Mouse (Mus musculus) CH12.LX (cell line): ENCODE measurements at regions not wholly inside any gene's neighbourhood (a gene's known extent, or its start where the extent isn't known, plus 50 kb on each side); places are given as distances from the start of the nearest gene placed in this dataset.

ENCODE experiments used
- DNase-seq: peaks from one replicate; pipeline ENCODE4 v3.0.0-alpha.2; 2013; ENCODE audit errors: extremely low read depth
- H3K27ac ChIP-seq: 2 replicates; pipeline ENCODE4 v1.5.1; 2012; ENCODE audit warnings: low read depth, mild to moderate bottlenecking, control low read depth, moderate library complexity; ENCODE audit not compliant: insufficient read depth
- H3K27me3 ChIP-seq: replicated peaks from 2 replicates; pipeline ENCODE3; 2012; ENCODE audit warnings: inconsistent platforms
- H3K36me3 ChIP-seq, 2 experiments: replicated peaks in 1 of 2; 2 replicates each; pipeline versions ENCODE3 to v1.6.1; 2012; ENCODE audit warnings: inconsistent platforms in 1 of 2, low read length in 1 of 2, mild to moderate bottlenecking in 1 of 2, mixed read lengths in 1 of 2, moderate library complexity in 1 of 2; ENCODE audit not compliant: control insufficient read depth in 1 of 2, insufficient read depth in 1 of 2
- H3K4me1 ChIP-seq, 2 experiments: 2 replicates each; pipeline ENCODE4 v1.6.1; 2012; ENCODE audit warnings: inconsistent platforms in 1 of 2, moderate library complexity in 1 of 2; ENCODE audit not compliant: insufficient read depth in 2 of 2, control insufficient read depth in 1 of 2
- H3K4me2 ChIP-seq: 2 replicates; pipeline ENCODE4 v1.6.1; 2012; ENCODE audit warnings: low read depth, mild to moderate bottlenecking, control low read depth; ENCODE audit not compliant: poor library complexity, insufficient read depth, severe bottlenecking
- H3K4me3 ChIP-seq, 3 experiments: fragments of 150-350 bp in 1 of 3; sonication (generic) in 1 of 3; replicated peaks in 1 of 3; 2 replicates each; pipeline versions ENCODE3 to v1.5.1; 2011 to 2012; ENCODE audit warnings: low read depth in 2 of 3, low read length in 2 of 3, mild to moderate bottlenecking in 2 of 3, moderate library complexity in 2 of 3, control low read depth in 1 of 3, improper control_type of control experiment in 1 of 3, inconsistent platforms in 1 of 3, mixed read lengths in 1 of 3; ENCODE audit not compliant: poor library complexity in 1 of 3
- H3K79me2 ChIP-seq: replicated peaks from 2 replicates; pipeline ENCODE4 v1.6.1; 2012; ENCODE audit warnings: mild to moderate bottlenecking, moderate library complexity; ENCODE audit not compliant: control insufficient read depth, poor library complexity, insufficient read depth, severe bottlenecking; ENCODE audit errors: extremely low read depth
- H3K9ac ChIP-seq: 2 replicates; pipeline ENCODE4 v1.6.1; 2012; ENCODE audit warnings: low read depth, mild to moderate bottlenecking, control low read depth, moderate library complexity; ENCODE audit not compliant: insufficient read depth
- H3K9me3 ChIP-seq: replicated peaks from 2 replicates; pipeline ENCODE3; 2012; ENCODE audit warnings: low read length, inconsistent platforms, mixed read lengths
- BHLHE40 ChIP-seq: IDR thresholded peaks from 2 replicates; pipeline ENCODE4 v1.6.1; 2011; ENCODE audit warnings: mild to moderate bottlenecking, low read depth, low read length, improper control_type of control experiment
- CHD2 ChIP-seq: IDR thresholded peaks from 2 replicates; pipeline ENCODE4 v1.6.1; 2011; ENCODE audit warnings: low read length, improper control_type of control experiment
- CTCF ChIP-seq, 2 experiments: IDR thresholded peaks in 1 of 2; conservative IDR thresholded peaks in 1 of 2; 2 replicates each; pipeline ENCODE4 v1.5.1; 2011 to 2012; ENCODE audit warnings: low read depth in 2 of 2, low read length in 2 of 2, improper control_type of control experiment in 1 of 2, inconsistent platforms in 1 of 2, mild to moderate bottlenecking in 1 of 2, moderate library complexity in 1 of 2
- E2F4 ChIP-seq: IDR thresholded peaks from 2 replicates; pipeline ENCODE4 v1.6.1; 2011; ENCODE audit warnings: low read depth, low read length, improper control_type of control experiment; ENCODE audit not compliant: insufficient replicate concordance
- ELF1 ChIP-seq: IDR thresholded peaks from 2 replicates; pipeline ENCODE4 v1.6.1; 2014; ENCODE audit warnings: low read depth, mild to moderate bottlenecking, inconsistent platforms, low read length, improper control_type of control experiment
- MAFK ChIP-seq: IDR thresholded peaks from 2 replicates; pipeline ENCODE4 v1.6.1; 2011; ENCODE audit warnings: low read length, improper control_type of control experiment; ENCODE audit not compliant: insufficient replicate concordance
- MAX ChIP-seq: IDR thresholded peaks from 2 replicates; pipeline ENCODE4 v1.6.1; 2011; ENCODE audit warnings: low read length, improper control_type of control experiment
- MAZ ChIP-seq: IDR thresholded peaks from 2 replicates; pipeline ENCODE4 v1.6.1; 2012; ENCODE audit warnings: low read depth, mild to moderate bottlenecking, inconsistent platforms, low read length, improper control_type of control experiment, moderate library complexity
- MEF2A ChIP-seq: IDR thresholded peaks from 2 replicates; pipeline ENCODE4 v1.6.1; 2014; ENCODE audit warnings: low read depth, mild to moderate bottlenecking, inconsistent platforms, low read length, improper control_type of control experiment, borderline replicate concordance
- MYC ChIP-seq: IDR thresholded peaks from 2 replicates; pipeline ENCODE4 v1.6.1; 2011; ENCODE audit warnings: low read depth, mild to moderate bottlenecking, improper control_type of control experiment, low read length
- NELFE ChIP-seq: IDR thresholded peaks from 2 replicates; pipeline ENCODE4 v1.6.1; 2011; ENCODE audit warnings: low read depth, low read length, improper control_type of control experiment
- POLR2A ChIP-seq: IDR thresholded peaks from 2 replicates; pipeline ENCODE4 v1.6.1; 2011; ENCODE audit warnings: low read depth, mild to moderate bottlenecking, improper control_type of control experiment, low read length
- POLR2AphosphoS2 ChIP-seq: IDR thresholded peaks from 2 replicates; pipeline ENCODE4 v1.6.1; 2011; ENCODE audit warnings: low read depth, low read length, improper control_type of control experiment
- RAD21 ChIP-seq: IDR thresholded peaks from 2 replicates; pipeline ENCODE4 v1.6.1; 2011; ENCODE audit warnings: low read depth, mild to moderate bottlenecking, low read length, improper control_type of control experiment, moderate library complexity
- RCOR1 ChIP-seq: conservative IDR thresholded peaks from 2 replicates; pipeline ENCODE4 v1.6.1; 2012; ENCODE audit warnings: low read depth, mild to moderate bottlenecking, inconsistent platforms, low read length, improper control_type of control experiment
- SIN3A ChIP-seq: IDR thresholded peaks from 2 replicates; pipeline ENCODE4 v1.6.1; 2012; ENCODE audit warnings: low read length, improper control_type of control experiment, inconsistent platforms
- SMC3 ChIP-seq: IDR thresholded peaks from 2 replicates; pipeline ENCODE4 v1.6.1; 2011; ENCODE audit warnings: low read depth, low read length, improper control_type of control experiment
- USF1 ChIP-seq: IDR thresholded peaks from 2 replicates; pipeline ENCODE4 v1.6.1; 2014; ENCODE audit warnings: low read depth, mild to moderate bottlenecking, inconsistent platforms, low read length, improper control_type of control experiment
- ZMIZ1 ChIP-seq: IDR thresholded peaks from 2 replicates; pipeline ENCODE4 v1.6.1; 2012; ENCODE audit warnings: low read depth, mild to moderate bottlenecking, inconsistent platforms, low read length, improper control_type of control experiment
- ZNF384 ChIP-seq: IDR thresholded peaks from 2 replicates; pipeline ENCODE4 v1.6.1; 2012; ENCODE audit warnings: low read depth, low read length, improper control_type of control experiment, inconsistent platforms
- dilution Hi-C: fragments of 300-500 bp; cut with MboI; formaldehyde crosslinking; loops from 2 replicates; pipeline ENCODE4 v1.14.3; 2020; ENCODE audit warnings: low sequenced_read_pairs; ENCODE audit not compliant: extremely low pct_unique_long_range_greater_than_20kb, extremely low pct_ligation_motif_present
- in situ Hi-C: fragments of 300-500 bp; cut with MboI; formaldehyde crosslinking; loops from 3 replicates; pipeline ENCODE4 v1.14.3; 2019; ENCODE audit warnings: low sequenced_read_pairs, low pct_ligation_motif_present, low pct_unique_long_range_greater_than_20kb, mixed read lengths

- in situ Hi-C loops (loop anchor here (5.0 kb wide), 2 partner anchors 181 to 251 kb away; no protein-coding TSS in a partner anchor), dilution Hi-C loops (loop anchor here (25.0 kb wide), 1 partner anchor 181 kb away; no protein-coding TSS in a partner anchor)
- H3K9me3 ChIP-seq = no peaks in the 10 kb centered on the region
- DNase-seq = no peak
- TF ChIP-seq MAFK (no peak), SIN3A (no peak), MAZ (no peak), POLR2AphosphoS2 (no peak), E2F4 (no peak), POLR2A (no peak), MAX (no peak), USF1 (no peak), NELFE (no peak), MEF2A (no peak), CTCF (conservative IDR thresholded peaks at IDR 0.05 in 1 of 2, IDR thresholded peaks at IDR 0.05 in 1 of 2; ENCODE audit: low read depth in 2 of 2, low read length in 2 of 2) (no peak), ZMIZ1 (no peak), MYC (no peak)
- no peak overlapping the region for H3K4me2 ChIP-seq
- peaks cover 12 to 32% of the 10 kb centered on the region in 2 experiments for H3K4me1 ChIP-seq
- H3K9ac ChIP-seq = no peak overlapping the region
- H3K4me3 ChIP-seq = no peak overlapping the region
- no peaks in the 10 kb centered on the region for H3K27me3 ChIP-seq
- H3K27ac ChIP-seq = no peak overlapping the region
- no peaks in the 10 kb centered on the region for H3K36me3 ChIP-seq
- H3K79me2 ChIP-seq = no peaks in the 10 kb centered on the region
These were observed 68.5 kb downstream of the Ier5 start for GRCm38 (mm10) chr1:155030908-155031307.

- Histone ChIP-seq H3K79me2 (no peaks in the 10 kb centered on the region), H3K4me1 (peaks cover 12 to 33% of the 10 kb centered on the region in 2 experiments), H3K9me3 (no peaks in the 10 kb centered on the region), H3K27ac (no peak overlapping the region), H3K27me3 (peaks cover 4% of the 10 kb centered on the region), H3K9ac (no peak overlapping the region), H3K4me3 (no peak overlapping the region), H3K36me3 (no peaks in the 10 kb centered on the region), H3K4me2 (no peak overlapping the region)
- TF ChIP-seq ZNF384 = no peak
- no peak for TF ChIP-seq POLR2A
- TF ChIP-seq RAD21 = no peak
- no peak for TF ChIP-seq USF1
- no peak for TF ChIP-seq SMC3
- TF ChIP-seq BHLHE40 = no peak
- TF ChIP-seq SIN3A = no peak
- TF ChIP-seq CHD2 = no peak
- TF ChIP-seq RCOR1 = no peak
- no peak for TF ChIP-seq ELF1
- dilution Hi-C loops = loop anchor here (25.0 kb wide), 1 partner anchor 183 kb away; no protein-coding TSS in a partner anchor
- DNase-seq = no peak
- in situ Hi-C loops = loop anchor here (10.0 kb wide), 1 partner anchor 505 kb away; no protein-coding TSS in a partner anchor
These were observed 70.1 kb downstream of the Ier5 start for GRCm38 (mm10) chr1:155029195-155029879.
